ENCODE assay signal across 23 mouse cellular contexts in the genomic region with DNA sequence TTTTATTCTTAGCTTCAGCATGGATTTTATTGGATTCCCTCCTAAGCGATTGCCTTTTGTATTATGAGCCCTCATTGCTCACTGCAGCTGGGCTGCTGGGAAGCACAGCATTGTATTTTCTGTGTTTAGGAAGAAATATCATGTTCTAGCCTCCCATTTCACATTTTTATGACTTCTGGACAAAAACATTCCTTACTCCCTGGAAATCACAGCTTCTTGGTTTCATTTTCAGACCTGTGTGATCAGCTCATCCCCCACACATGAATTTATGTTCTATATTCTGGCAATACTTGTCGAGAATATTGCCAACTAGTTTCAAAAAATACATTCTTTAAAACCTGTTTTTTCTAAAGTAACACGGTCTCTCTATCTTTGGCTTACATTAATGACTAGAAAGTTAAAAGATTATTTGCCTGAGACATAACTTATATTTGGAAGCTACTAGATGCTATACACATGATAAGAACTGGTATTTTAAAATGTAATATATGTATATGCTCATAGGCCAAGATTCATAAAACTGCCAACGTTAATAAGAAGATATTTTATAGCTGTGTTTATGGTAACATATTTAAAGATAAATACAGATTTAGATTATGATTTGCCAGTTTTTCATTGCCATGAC.
"Had no signal": no experiment of that assay in that cellular context is flagged by ENCODE, and none has a peak within 500 bp of the region (broad histone marks: within the 10 kb centered on the region; RNA-seq: fewer than 3 reads in every experiment).

No protein-coding gene starts in this region.

- H3K36me3 ChIP-seq: heart, embryonic 13.5 days; heart, embryonic 15.5 days; hindbrain, embryonic 13.5 days; hindbrain, embryonic 15.5 days; limb, embryonic 13.5 days; limb, embryonic 15.5 days; liver, embryonic 12.5 days had no signal

- H3K4me3 ChIP-seq: heart, adult 2 months; heart, embryonic 13.5 days; heart, embryonic 15.5 days; hindbrain, embryonic 13.5 days; hindbrain, embryonic 15.5 days; limb, embryonic 13.5 days; limb, embryonic 15.5 days; liver, embryonic 12.5 days had no signal

- H3K4me2 ChIP-seq: heart, embryonic 11.5 days; heart, embryonic 13.5 days; heart, embryonic 15.5 days; hindbrain, embryonic 13.5 days; hindbrain, embryonic 15.5 days; limb, embryonic 13.5 days; limb, embryonic 15.5 days; liver, embryonic 12.5 days had no signal

- H3K9me3 ChIP-seq: heart, embryonic 13.5 days; heart, embryonic 15.5 days; hindbrain, embryonic 13.5 days; hindbrain, embryonic 15.5 days; limb, embryonic 13.5 days; limb, embryonic 15.5 days; liver, embryonic 12.5 days had no signal

- DNase-seq: gastrocnemius, postnatal 14 days; gastrocnemius, postnatal 36 days; heart, adult 11 months; heart, adult 2 months; heart, postnatal 14 days; heart, postnatal 36 days; kidney, adult 11 months; kidney, adult 8-10 months; kidney, postnatal 10 days; layer of hippocampus, adult 9-11 months; layer of hippocampus, postnatal 36 days; left cerebral cortex, postnatal 4 days had no signal

- H3K27ac ChIP-seq: heart, adult 2 months; heart, embryonic 13.5 days; heart, embryonic 15.5 days; hindbrain, embryonic 13.5 days; hindbrain, embryonic 15.5 days; hindbrain, postnatal 0 days; limb, embryonic 13.5 days; limb, embryonic 15.5 days; liver, embryonic 12.5 days; liver, embryonic 14.5 days had no signal

- H3K9ac ChIP-seq: heart, embryonic 13.5 days; heart, embryonic 15.5 days; hindbrain, embryonic 13.5 days; hindbrain, embryonic 15.5 days; limb, embryonic 13.5 days; limb, embryonic 15.5 days; liver, embryonic 12.5 days; liver, embryonic 14.5 days had no signal

- H3K27me3 ChIP-seq: heart, embryonic 13.5 days; heart, embryonic 15.5 days; hindbrain, embryonic 13.5 days; hindbrain, embryonic 15.5 days; limb, embryonic 13.5 days; limb, embryonic 15.5 days; liver, embryonic 12.5 days had no signal

- ATAC-seq: hindbrain, postnatal 0 days; intestine, embryonic 16.5 days; liver, embryonic 12.5 days had no signal

- H3K4me1 ChIP-seq: heart, embryonic 13.5 days; heart, embryonic 15.5 days; hindbrain, embryonic 13.5 days; hindbrain, embryonic 15.5 days; limb, embryonic 13.5 days; limb, embryonic 15.5 days; liver, embryonic 12.5 days had no signal
